Mouse (Mus musculus): ENCODE measurements around the gene Taar8a. TPM values are rescaled to one million over a fixed set of nuclear protein-coding genes. Genes with fewer than 3 reads are reported as not detected.

Taar8a gene
- polyA plus RNA-seq, 1 experiment, result not detected

Other genes starting within 250 kb of the Taar8a start
- gene Vnn3, start 225.0 kb upstream of the Taar8a start, polyA plus RNA-seq (2012; rRNA removed), result 0.04 and 0.12 TPM in 2 replicates
- 0.50 and 0.61 TPM in 2 replicates for gene Vnn1, start 181.8 kb upstream of the Taar8a start, polyA plus RNA-seq (2012; rRNA removed)
- gene Taar1, start 156.1 kb upstream of the Taar8a start, polyA plus RNA-seq (2012; rRNA removed), result not detected in 2 replicates
- not detected in 2 replicates for gene Taar2, start 137.9 kb upstream of the Taar8a start, polyA plus RNA-seq (2012; rRNA removed)
- gene Taar3, start 126.9 kb upstream of the Taar8a start, polyA plus RNA-seq (2012; rRNA removed), result not detected in 2 replicates
- not detected in 2 replicates for gene Taar4, start 116.0 kb upstream of the Taar8a start, polyA plus RNA-seq (2012; rRNA removed)
- not detected in 2 replicates for gene Taar5, start 105.8 kb upstream of the Taar8a start, polyA plus RNA-seq (2012; rRNA removed)
- not detected in 2 replicates for gene Taar6, start 90.9 kb upstream of the Taar8a start, polyA plus RNA-seq (2012; rRNA removed)
- gene Taar7a, start 83.0 kb upstream of the Taar8a start, polyA plus RNA-seq (2012; rRNA removed), result not detected in 2 replicates
- not detected in 2 replicates for gene Taar7b, start 76.6 kb upstream of the Taar8a start, polyA plus RNA-seq (2012; rRNA removed)
- not detected in 2 replicates for gene Taar7d, start 49.3 kb upstream of the Taar8a start, polyA plus RNA-seq (2012; rRNA removed)
- gene Taar7e, start 38.9 kb upstream of the Taar8a start, polyA plus RNA-seq (2012; rRNA removed), result not detected in 2 replicates
- gene Taar7f, start 27.0 kb upstream of the Taar8a start, polyA plus RNA-seq (2012; rRNA removed), result not detected in 2 replicates
- not detected in 2 replicates for gene Taar8b, start 15.8 kb downstream of the Taar8a start, polyA plus RNA-seq (2012; rRNA removed)
- gene Taar8c, start 25.4 kb downstream of the Taar8a start, polyA plus RNA-seq (2012; rRNA removed), result not detected in 2 replicates
- not detected in 2 replicates for gene Taar9, start 33.0 kb downstream of the Taar8a start, polyA plus RNA-seq (2012; rRNA removed)
- gene Stx7, start 72.8 kb downstream of the Taar8a start, polyA plus RNA-seq (2012; rRNA removed), result 174 and 175 TPM in 2 replicates
- gene Moxd1, start 147.0 kb downstream of the Taar8a start, polyA plus RNA-seq (2012; rRNA removed), result 6.6 and 6.9 TPM in 2 replicates

Data from frontal cortex, adult 2 months (tissue).